Mouse (Mus musculus) retina, adult 2 months (tissue): Measurements from ENCODE around the gene Dpm3.
A peak's percentile ranks its signal among the peaks of the same experiment; 100 is the strongest.

Source experiments
- DNase-seq: peaks from one replicate; pipeline ENCODE4 v3.0.0-alpha.2; 2012; ENCODE audit warnings: low read depth, low spot score

The Dpm3 gene

DNA sequence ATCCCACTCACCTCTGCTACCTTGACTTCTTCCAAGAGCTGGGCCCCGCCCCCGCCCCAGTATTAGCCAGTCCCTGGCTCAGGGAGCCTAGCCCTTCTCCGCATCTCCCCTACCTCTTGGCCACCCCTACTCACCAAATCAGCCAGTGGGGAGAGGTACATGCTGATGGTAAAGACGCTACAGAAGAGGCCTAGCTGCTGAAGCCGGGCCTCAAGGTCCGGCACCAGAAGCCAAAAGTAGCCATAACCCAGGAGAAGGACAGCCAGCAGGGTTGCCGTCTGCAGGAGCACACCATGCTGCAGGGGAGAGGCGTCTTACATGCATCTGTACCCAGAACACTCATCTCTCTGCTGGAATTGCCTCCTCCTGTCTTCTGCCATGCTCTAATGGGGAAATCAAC is 9.8 kb downstream of the Dpm3 start:
- DNase-seq = no peak

DNA sequence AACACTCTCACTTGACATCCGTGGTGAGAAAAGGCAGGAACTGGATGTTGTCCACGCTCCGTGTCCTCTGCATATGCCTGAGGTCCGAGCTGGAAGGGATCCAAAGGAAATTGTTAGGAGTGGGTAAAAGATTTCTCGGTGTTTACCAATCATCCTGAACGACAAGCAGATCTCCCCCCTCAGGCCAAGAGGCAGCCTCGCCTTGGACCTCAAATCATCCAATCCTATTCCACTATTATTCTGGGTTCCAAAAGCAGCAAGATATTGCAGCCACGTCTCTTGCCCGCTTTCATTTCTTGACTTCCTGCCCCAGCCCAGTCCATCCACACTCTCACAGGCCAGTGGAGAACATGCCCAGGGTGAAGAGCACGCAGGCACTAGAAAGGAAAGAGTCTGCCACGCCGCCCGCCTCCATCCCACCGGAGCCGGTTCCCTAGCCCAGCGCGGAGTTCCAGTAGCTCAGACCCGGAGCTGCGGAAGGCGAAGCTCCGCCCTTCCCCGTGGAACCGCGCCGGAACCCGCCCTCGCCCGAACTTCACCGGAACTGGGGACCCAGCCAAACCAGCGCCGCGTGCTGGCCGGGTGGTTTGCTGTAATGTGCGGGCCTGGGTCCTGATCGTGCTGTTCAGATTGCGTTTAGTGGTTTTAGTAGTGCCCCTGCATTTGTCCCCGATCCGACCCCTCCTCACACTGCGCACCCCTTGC is 11.0 kb downstream of the Dpm3 start, which contains the start of gene Slc50a1:
Gene Slc50a1 (minus strand): TSS at position 520 of the 705 bp plus-strand sequence.
- no peak for DNase-seq

DNA sequence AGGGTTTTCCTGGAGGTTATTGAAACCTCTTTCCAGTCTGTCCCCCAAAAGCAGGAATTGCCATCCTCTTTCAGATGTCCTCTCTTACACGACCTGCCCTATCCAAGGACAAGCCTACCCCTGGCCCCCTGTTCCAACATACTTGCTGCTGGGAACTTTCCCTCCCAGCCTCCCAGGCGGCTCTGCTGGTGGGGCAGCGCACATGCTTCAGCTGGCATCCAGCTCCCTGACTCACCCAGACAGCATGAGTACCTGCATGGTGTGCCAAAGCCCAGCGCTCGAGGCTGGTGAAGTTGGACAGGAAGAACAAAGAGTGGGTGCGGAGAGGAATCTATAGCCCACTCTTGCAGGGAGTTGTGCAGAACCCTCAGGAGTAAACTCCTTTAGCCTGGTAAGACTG is 11.7 kb downstream of the Dpm3 start:
- DNase-seq = no peak

GRCm38 (mm10) chr3:89271760-89272159 is 12.6 kb downstream of the Dpm3 start:
- no peak for DNase-seq

GRCm38 (mm10) chr3:89276061-89276460 is 16.9 kb downstream of the Dpm3 start:
- no peak for DNase-seq

- no peak for DNase-seq
Observed at GRCm38 (mm10) chr3:89277281-89278021, 18.3 kb downstream of the Dpm3 start.

DNA sequence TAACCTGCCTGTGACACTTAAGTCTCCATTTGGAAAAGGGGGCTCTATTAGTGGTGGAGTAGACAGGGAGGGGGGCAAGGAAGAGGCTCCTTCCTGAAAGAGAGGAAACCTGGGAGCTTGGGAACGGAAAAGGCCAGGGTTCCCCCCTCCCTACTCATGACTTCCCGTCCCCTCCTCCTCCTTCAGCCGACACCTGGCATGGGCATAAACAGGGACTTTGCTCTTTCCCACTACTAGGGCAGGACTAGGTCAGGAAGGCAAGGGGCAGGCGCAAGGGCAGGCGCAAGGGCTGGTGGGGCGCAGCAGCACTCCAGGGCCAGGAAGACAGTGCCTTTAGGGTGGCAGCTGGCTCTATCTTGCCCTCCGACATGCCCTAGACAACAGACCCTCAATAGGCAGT is 18.9 kb downstream of the Dpm3 start:
- no peak for DNase-seq

- DNase-seq = no peak
Observed at GRCm38 (mm10) chr3:89278643-89279042, 19.5 kb downstream of the Dpm3 start.

DNA sequence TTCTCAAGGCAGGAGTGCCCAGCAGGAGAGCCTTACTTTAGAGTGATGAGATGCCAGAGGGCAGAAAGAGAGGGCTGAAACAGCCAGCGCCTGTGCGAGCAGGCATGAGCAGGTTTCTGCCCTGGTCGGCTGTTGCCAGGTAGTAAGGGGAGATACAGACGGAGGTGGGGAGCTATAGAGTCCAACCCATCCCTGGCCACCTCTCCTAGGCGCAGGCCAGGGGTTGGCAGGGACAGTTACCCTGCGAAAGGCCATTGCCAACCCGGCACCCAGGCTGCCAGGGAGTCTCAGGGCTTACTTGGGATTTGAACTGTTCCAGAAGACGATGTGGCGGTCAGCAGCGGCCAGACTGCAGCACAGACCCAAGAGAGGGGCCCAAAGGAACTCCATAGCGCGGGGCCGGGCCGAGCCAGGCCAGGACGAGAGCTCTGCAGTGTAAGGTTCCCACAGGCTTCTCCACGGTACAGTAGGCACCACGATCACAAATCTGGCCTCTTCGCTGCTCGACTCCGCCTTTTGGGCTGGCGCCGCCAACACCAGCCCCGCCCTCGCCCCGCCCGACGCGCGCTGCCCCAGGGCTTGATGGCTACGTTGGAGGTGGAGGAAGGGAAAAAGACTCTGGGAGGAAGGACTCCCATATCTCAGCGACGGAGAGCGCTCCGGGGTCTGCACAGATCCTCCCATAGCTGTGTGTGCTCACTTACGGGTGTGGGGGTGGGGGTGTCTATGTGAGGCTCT is 20.2 kb downstream of the Dpm3 start:
- peak; percentile 28 for DNase-seq

- DNase-seq = no peak
Observed at GRCm38 (mm10) chr3:89280050-89280605, 21.0 kb downstream of the Dpm3 start.

DNA sequence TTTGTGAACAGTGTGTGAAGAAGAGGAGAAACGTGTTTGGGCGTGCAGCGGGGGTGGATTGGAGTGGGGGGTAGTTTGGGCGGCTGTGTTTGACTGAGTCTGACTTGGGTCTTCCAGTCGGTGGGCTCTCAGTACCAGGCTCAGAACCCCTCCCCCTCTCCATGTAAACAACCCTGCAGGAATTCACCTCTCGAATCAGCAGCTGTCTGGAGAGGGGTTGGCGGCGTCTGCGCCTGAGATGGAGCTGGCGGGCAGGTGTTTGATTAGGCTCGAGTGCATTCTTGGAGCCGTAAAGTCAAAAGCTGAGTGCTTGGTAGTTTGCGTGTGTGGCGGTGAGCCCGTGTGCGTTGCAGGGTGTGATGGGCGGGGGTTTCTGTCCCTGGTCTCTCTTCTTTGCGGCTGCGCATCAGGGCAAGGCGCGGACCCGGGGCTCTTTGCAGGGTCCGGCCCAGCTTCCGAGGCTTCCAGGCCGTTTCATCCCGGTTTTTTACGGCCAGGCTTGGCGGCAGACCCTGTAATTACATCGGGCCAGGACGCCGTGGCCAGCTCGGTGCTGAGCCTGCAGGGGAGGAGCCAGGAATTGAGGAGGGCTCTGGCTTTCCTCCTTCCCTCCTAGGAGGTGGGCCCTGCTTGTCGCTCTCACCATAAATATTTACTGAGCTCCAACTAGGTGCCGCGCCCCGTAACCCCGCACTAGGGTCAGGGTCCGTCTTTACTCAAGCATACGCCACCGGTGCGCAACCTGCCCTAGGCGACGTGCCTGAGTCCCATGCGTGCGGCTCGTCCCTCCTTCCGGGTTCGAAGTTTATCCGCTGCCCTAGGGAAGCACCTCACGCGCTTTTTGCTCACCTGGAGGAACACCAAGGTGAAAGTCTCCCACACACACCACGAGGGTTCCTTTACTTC is 21.7 kb downstream of the Dpm3 start, which contains the start of gene Efna1:
Gene Efna1 (minus strand): TSS at position 537 of the 906 bp plus-strand sequence.
- no peak for DNase-seq

DNA sequence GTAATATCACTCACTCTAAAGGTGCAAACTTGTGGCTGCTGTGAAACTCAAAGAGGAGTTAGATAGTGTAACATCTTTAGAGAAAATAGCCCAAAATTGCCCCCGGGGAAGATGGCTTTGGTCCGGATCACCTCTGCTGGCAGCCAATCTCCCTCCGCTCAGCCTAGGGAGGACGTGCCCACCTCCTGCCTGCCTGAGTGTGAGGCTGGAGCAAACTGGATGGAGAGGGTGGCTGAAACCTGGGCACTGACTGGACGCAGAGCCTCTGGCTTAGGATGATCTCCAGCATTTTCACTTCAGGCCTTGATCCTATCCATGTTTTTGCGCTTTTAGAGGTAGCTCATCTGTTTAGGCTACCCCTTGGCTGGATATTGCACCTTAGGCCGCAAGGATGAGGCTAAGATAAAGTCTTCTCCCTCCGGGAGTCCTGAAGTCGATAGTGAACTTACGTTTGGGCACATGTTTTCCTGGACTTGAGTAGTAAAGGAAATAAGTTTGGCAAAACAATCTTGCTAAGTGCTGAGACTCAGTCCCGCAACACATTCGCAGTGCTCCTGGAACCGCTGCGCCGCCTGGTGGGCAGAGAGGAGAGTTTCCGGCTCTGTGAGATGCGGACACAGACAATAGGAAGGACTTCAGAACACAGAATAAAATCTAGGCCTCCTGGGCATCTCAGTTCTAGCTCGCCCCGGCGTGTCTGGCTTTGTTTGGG is 22.6 kb downstream of the Dpm3 start:
- peak; percentile 50 for DNase-seq

- DNase-seq = no peak
Observed at GRCm38 (mm10) chr3:89282291-89282643, 23.1 kb downstream of the Dpm3 start.

DNA sequence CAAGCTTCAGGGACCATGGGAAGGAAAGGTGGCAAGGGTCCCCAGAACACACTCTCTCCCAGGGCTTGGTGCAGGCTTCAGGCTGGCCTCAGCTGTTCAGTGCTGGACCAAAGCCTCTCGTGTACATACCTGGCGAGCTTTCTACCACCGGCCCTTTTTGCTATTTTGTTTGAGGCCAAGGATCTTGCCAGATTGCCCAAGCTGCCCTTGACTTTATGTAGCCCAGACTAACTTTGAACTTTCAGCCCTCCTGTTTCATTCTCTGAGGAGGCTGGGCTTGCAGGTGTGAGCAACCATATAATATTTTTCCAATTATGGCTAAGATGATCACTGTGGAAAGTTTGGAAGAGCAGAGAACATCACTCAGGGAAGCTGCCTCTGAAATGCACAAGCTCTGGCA is 25.1 kb downstream of the Dpm3 start:
- DNase-seq = no peak

DNA sequence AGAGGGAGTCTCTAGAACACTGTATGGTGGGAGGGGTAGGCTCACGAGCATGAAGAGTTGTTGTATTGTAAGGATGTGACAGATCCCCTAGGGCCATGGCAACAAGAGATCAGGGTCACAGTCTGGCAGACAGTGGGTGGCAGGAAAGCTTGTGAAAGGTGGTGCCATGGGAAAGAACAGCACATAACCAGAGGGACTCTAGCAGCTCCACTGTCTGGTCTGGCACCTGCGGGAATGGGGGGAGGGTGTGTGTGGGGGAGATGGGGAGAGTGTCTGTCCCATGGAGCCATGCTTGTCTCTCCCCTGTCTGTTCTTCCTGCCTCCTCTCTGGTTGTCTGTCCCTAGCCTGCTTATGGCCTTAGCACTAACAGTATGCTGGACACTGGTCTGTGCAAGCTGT is 26.4 kb downstream of the Dpm3 start:
- no peak for DNase-seq

DNA sequence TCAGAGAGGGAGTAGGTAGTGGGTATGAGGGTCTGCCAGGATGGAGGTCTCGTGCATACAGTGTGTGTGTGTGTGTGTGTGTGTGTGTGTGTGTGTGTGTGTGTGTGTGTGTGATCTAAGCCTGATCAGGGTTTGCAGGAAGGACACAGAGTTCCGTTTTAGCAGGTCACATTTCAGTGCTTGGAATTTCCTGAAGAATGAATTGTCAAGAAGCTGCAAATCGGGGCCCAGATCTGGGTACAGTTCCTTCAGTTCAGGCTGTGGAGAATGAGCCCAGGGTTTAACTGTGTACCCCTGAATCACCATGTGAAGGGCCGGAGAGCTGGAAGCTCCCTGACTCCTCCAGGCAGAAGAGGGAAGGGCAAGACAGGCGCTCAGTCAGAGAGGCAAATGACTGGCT is 28.1 kb downstream of the Dpm3 start:
- no peak for DNase-seq

DNA sequence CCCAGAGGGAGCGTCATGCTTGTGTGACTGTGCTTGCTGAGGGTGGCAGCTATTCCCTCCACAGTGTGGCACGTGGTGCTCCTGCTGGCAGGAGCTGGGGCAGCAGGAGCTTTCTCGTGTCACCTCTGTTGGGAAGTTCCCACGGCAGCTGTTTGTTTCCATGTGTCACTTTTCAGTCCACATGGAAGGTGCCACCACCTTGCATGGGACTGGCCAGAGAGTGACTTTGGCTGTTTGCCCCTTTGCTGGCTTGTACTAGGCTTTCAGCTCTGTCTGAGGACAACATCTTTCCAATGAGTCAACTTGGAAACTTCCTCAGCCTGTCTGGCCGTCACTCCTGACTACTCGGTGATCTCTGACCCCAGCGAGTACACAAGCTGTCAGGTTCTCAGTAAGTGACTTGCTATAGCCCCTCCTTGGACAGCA is 29.4 kb downstream of the Dpm3 start:
- no peak for DNase-seq

GRCm38 (mm10) chr3:89291874-89292273 is 32.7 kb downstream of the Dpm3 start:
- no peak for DNase-seq

- no peak for DNase-seq
Observed at GRCm38 (mm10) chr3:89292303-89292702, 33.1 kb downstream of the Dpm3 start.

GRCm38 (mm10) chr3:89293247-89293918 is 34.2 kb downstream of the Dpm3 start:
- no peak for DNase-seq
